ENCODE assay signal across 8 mouse cellular contexts in the genomic region with DNA sequence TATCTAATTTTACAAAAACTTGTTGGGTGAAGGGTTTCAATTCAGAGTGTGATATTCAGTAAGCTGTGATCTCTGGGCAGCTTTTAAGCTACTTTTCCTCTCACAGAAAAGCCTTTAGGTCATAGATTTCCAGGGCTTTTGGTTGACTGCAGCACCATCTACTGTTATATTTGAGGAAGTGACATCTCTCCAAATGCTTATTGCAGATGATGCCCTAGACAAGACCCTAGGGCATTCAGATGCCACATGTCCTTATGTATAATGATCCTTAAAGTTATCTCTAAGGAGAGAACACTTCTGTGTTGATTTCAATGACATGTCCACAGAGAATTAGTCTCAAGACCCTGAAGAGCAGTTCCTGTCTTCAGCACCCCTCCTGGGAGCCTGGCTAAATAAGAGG. TPM values are rescaled to one million over a fixed set of nuclear protein-coding genes. Genes with fewer than 3 reads are reported as not detected.
A peak's percentile ranks its signal among the peaks of the same experiment; 100 is the strongest.
DNase-seq lines count a peak whose midpoint lies in the region; ATAC-seq lines count a peak whose summit lies in the region.

No protein-coding gene starts in this region.

- no peaks in the 10 kb centered on the region for H3K27me3 ChIP-seq in heart, embryonic 12.5 days (replicated peaks)
- H3K27me3 ChIP-seq in midbrain, embryonic 14.5 days (ENCODE audit: control insufficient read depth, insufficient read depth, low read length), result no peaks in the 10 kb centered on the region
- no peaks in the 10 kb centered on the region for H3K27me3 ChIP-seq in midbrain, embryonic 10.5 days (ENCODE audit: low read depth, poor library complexity, severe bottlenecking)
- no peaks in the 10 kb centered on the region for H3K27me3 ChIP-seq in embryonic facial prominence, embryonic 14.5 days (replicated peaks; ENCODE audit: control insufficient read depth, insufficient read depth, low read length)

- no peak overlapping the region for H3K4me2 ChIP-seq in heart, embryonic 12.5 days
- no peak overlapping the region for H3K4me2 ChIP-seq in midbrain, embryonic 14.5 days (ENCODE audit: low read length)
- H3K4me2 ChIP-seq in embryonic facial prominence, embryonic 14.5 days (ENCODE audit: low read depth, low read length), result no peak overlapping the region

- no peaks in the 10 kb centered on the region for H3K36me3 ChIP-seq in heart, embryonic 12.5 days
- H3K36me3 ChIP-seq in midbrain, embryonic 14.5 days (ENCODE audit: control insufficient read depth, insufficient read depth, low read length), result no peaks in the 10 kb centered on the region
- H3K36me3 ChIP-seq in midbrain, embryonic 10.5 days, result no peaks in the 10 kb centered on the region
- no peaks in the 10 kb centered on the region for H3K36me3 ChIP-seq in embryonic facial prominence, embryonic 14.5 days (ENCODE audit: control insufficient read depth, insufficient read depth, low read length)

- H3K9ac ChIP-seq in heart, embryonic 12.5 days, result no peak overlapping the region
- no peak overlapping the region for H3K9ac ChIP-seq in midbrain, embryonic 14.5 days (replicated peaks; ENCODE audit: low read length)
- H3K9ac ChIP-seq in embryonic facial prominence, embryonic 14.5 days (ENCODE audit: low read depth, low read length), result no peak overlapping the region

- no peaks in the 10 kb centered on the region for H3K9me3 ChIP-seq in heart, embryonic 12.5 days (replicated peaks)
- H3K9me3 ChIP-seq in midbrain, embryonic 14.5 days (ENCODE audit: control insufficient read depth, low read length), result no peaks in the 10 kb centered on the region
- no peaks in the 10 kb centered on the region for H3K9me3 ChIP-seq in midbrain, embryonic 10.5 days (replicated peaks)
- no peaks in the 10 kb centered on the region for H3K9me3 ChIP-seq in embryonic facial prominence, embryonic 14.5 days (ENCODE audit: control insufficient read depth, low read length)

- DNase-seq in heart, postnatal 10 days, result peak; percentile 14 to 22
- DNase-seq in midbrain, embryonic 14.5 days, result peak; percentile 82
- no peak for DNase-seq in midbrain, embryonic 10.5 days (ENCODE audit: low spot score)
- peak; percentile 41 for DNase-seq in embryonic facial prominence, embryonic 14.5 days (ENCODE audit: low spot score)
- peak; percentile 40 for DNase-seq in retina, postnatal 7 days (ENCODE audit: low read depth, low spot score)
- DNase-seq in urinary bladder, postnatal 36 days (ENCODE audit: low spot score in 2 of 2), result no peak

- intact Hi-C loops in heart, postnatal 10 days (cut with DNase I), result loop anchor here (2.0 to 5.0 kb wide), 2 partner anchors 192 to 495 kb away; no protein-coding TSS in a partner anchor

- H3K4me3 ChIP-seq in heart, embryonic 12.5 days, result no peak overlapping the region
- H3K4me3 ChIP-seq in midbrain, embryonic 14.5 days (replicated peaks; ENCODE audit: low read depth, low read length), result no peak overlapping the region
- no peak overlapping the region for H3K4me3 ChIP-seq in midbrain, embryonic 10.5 days
- H3K4me3 ChIP-seq in embryonic facial prominence, embryonic 14.5 days (ENCODE audit: low read depth, low read length), result no peak overlapping the region

- no peak overlapping the region for H3K27ac ChIP-seq in heart, embryonic 12.5 days (ENCODE audit: poor library complexity, severe bottlenecking)
- no peak overlapping the region for H3K27ac ChIP-seq in midbrain, embryonic 14.5 days (replicated peaks; ENCODE audit: low read depth, low read length)
- H3K27ac ChIP-seq in midbrain, embryonic 10.5 days (replicated peaks), result no peak overlapping the region
- H3K27ac ChIP-seq in embryonic facial prominence, embryonic 14.5 days (replicated peaks; ENCODE audit: low read depth, low read length), result no peak overlapping the region

- ATAC-seq in heart, embryonic 12.5 days (ENCODE audit: insufficient number of reproducible peaks, low FRiP score), result no peak
- ATAC-seq in midbrain, embryonic 14.5 days (ENCODE audit: low FRiP score, low TSS enrichment), result no peak; the same call in 1 of the 2 replicates
- ATAC-seq in embryonic facial prominence, embryonic 14.5 days (ENCODE audit: low read depth), result peak; percentile 64
- no peak for ATAC-seq in monocyte, adult 5-6 weeks (replicated peaks; ENCODE audit: insufficient number of reproducible peaks, low FRiP score, low TSS enrichment, poor library complexity, severe bottlenecking)

- H3K4me1 ChIP-seq in heart, embryonic 12.5 days (replicated peaks), result no peaks in the 10 kb centered on the region
- no peaks in the 10 kb centered on the region for H3K4me1 ChIP-seq in midbrain, embryonic 14.5 days (ENCODE audit: control insufficient read depth, insufficient read depth, low read length)
- H3K4me1 ChIP-seq in midbrain, embryonic 10.5 days, result no peaks in the 10 kb centered on the region
- H3K4me1 ChIP-seq in embryonic facial prominence, embryonic 14.5 days (ENCODE audit: control insufficient read depth, insufficient read depth, low read length), result no peaks in the 10 kb centered on the region

RNA-seq across cellular contexts. Expression of gene Armh4, which starts 49.2 kb away (rescaled TPM):
- 1 to 10 TPM; 4.1 to 4.9 TPM for total RNA-seq in heart, postnatal 10 days (2021)
- 87.8 and 93.9 TPM in 2 replicates for polyA plus RNA-seq in heart, embryonic 12.5 days (2016; fragmentation: Nextera tagmentation; extraction: Ambion mirVana)
- 19.8 and 30.4 TPM in 2 replicates for polyA plus RNA-seq in midbrain, embryonic 14.5 days (2014; fragmentation: Nextera tagmentation; extraction: Ambion mirVana)
- polyA plus RNA-seq in midbrain, embryonic 10.5 days (2016; fragmentation: Nextera tagmentation; extraction: Ambion mirVana), result 57.4 and 63.5 TPM in 2 replicates
- 29.4 and 29.8 TPM in 2 replicates for polyA plus RNA-seq in embryonic facial prominence, embryonic 14.5 days (2014; fragmentation: Nextera tagmentation; extraction: Ambion mirVana)
- total RNA-seq in monocyte, adult 5-6 weeks (2017), result not detected in 3 replicates

Comparison
In these comparisons a context has a peak if more than half of its experiments do, and no peak if none do; other contexts are left out.
1. DNase-seq: peak in heart, postnatal 10 days (2 of 2), midbrain, embryonic 14.5 days (single experiment), embryonic facial prominence, embryonic 14.5 days (single experiment) and retina, postnatal 7 days (single experiment); none in midbrain, embryonic 10.5 days (single experiment) and urinary bladder, postnatal 36 days (0 of 2).